Mouse (Mus musculus): ENCODE data around the gene Scyl1. TPM values are rescaled to one million over a fixed set of nuclear protein-coding genes. Genes with fewer than 3 reads are reported as not detected.
A peak's percentile ranks its signal among the peaks of the same experiment; 100 is the strongest.

The Scyl1 gene
- polyA plus RNA-seq, 1 experiment, result 8.2 TPM

- Histone ChIP-seq H3K9me3 (ENCODE audit: control insufficient read depth, low read length) (no peaks in the 10 kb centered on the region), H3K4me3 (replicated peaks) (no peak overlapping the region), H3K4me1 (ENCODE audit: control insufficient read depth) (peaks cover 6% of the 10 kb centered on the region), H3K36me3 (ENCODE audit: control insufficient read depth) (no peaks in the 10 kb centered on the region), H3K27me3 (ENCODE audit: control insufficient read depth) (no peaks in the 10 kb centered on the region)
- TF ChIP-seq TAL1 (IDR thresholded peaks at IDR 0.05; ENCODE audit: low read length) (no peak), GATA1 (IDR thresholded peaks at IDR 0.05; ENCODE audit: low read length) (no peak)
Observed at GRCm38 (mm10) chr19:5781532-5781931, 10.3 kb upstream of the Scyl1 start.

- no peaks in the 10 kb centered on the region for H3K27me3 ChIP-seq (ENCODE audit: control insufficient read depth)
- no peaks in the 10 kb centered on the region for H3K36me3 ChIP-seq (ENCODE audit: control insufficient read depth)
- TF ChIP-seq GATA1 (IDR thresholded peaks at IDR 0.05; ENCODE audit: low read length) (no peak), TAL1 (IDR thresholded peaks at IDR 0.05; ENCODE audit: low read length) (no peak)
- no peaks in the 10 kb centered on the region for H3K9me3 ChIP-seq (ENCODE audit: control insufficient read depth, low read length)
- H3K4me3 ChIP-seq (replicated peaks), result no peak overlapping the region
- peaks cover 4% of the 10 kb centered on the region for H3K4me1 ChIP-seq (ENCODE audit: control insufficient read depth)
Observed at GRCm38 (mm10) chr19:5780203-5780602, 9.0 kb upstream of the Scyl1 start.

DNA sequence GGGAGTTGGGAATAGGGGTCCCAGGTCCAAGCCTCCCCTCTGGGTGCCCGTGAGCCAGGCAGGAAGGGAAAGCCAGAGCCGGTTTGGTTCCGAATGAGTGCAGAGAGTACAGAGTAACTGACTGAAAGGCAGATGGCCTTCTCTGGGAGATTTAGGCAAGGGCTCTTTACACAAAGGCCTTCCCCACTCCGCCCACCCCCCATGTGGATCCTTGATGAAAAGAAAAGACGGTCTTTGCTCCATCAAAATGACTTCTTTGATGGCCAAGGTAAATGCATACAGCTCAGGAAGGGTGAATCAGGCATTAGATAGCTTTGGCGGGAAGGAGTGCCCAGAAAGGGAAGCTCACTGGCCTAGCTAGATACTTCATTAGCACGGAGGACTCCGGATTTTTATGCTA is 7.1 kb upstream of the Scyl1 start:
- Histone ChIP-seq H3K27me3 (ENCODE audit: control insufficient read depth) (peaks cover 4% of the 10 kb centered on the region; the same call in 1 of the 2 replicates), H3K9me3 (ENCODE audit: control insufficient read depth, low read length) (no peaks in the 10 kb centered on the region), H3K4me1 (ENCODE audit: control insufficient read depth) (peaks cover 5% of the 10 kb centered on the region), H3K36me3 (ENCODE audit: control insufficient read depth) (no peaks in the 10 kb centered on the region), H3K4me3 (replicated peaks) (no peak overlapping the region)
- TF ChIP-seq TAL1 (IDR thresholded peaks at IDR 0.05; ENCODE audit: low read length), result no peak
- no peak for TF ChIP-seq GATA1 (IDR thresholded peaks at IDR 0.05; ENCODE audit: low read length)

- peaks cover 4% of the 10 kb centered on the region; the same call in 1 of the 2 replicates for H3K27me3 ChIP-seq (ENCODE audit: control insufficient read depth)
- TF ChIP-seq GATA1 (IDR thresholded peaks at IDR 0.05; ENCODE audit: low read length), result no peak
- TF ChIP-seq TAL1 (IDR thresholded peaks at IDR 0.05; ENCODE audit: low read length), result no peak
- H3K4me3 ChIP-seq (replicated peaks), result no peak overlapping the region
Observed at GRCm38 (mm10) chr19:5777387-5778032, 6.3 kb upstream of the Scyl1 start.

DNA sequence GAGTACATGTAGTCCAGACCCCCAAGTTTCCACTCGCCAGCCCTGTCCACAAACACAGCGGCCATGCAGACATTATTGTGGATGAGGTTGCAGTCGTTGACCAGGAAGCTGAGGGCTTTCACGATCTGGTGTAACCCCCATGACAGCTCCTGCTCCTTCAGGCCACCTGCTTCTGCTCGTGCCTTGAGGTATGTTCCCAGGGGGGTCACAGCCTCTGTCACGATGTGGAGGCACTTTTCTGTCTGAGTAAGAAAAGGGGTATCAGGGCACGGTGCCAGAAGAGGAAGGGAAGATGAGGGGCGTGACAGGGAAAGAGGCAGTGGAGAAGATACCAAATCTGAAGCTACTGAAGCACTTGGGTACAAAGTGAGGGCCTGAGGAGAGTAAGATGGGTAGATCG is 908 bp downstream of the Scyl1 start:
- Histone ChIP-seq H3K27me3 (ENCODE audit: control insufficient read depth) (peaks cover 4% of the 10 kb centered on the region; the same call in 1 of the 2 replicates), H3K4me1 (ENCODE audit: control insufficient read depth) (peaks cover 37% of the 10 kb centered on the region), H3K9me3 (ENCODE audit: control insufficient read depth, low read length) (peaks cover 3% of the 10 kb centered on the region), H3K36me3 (ENCODE audit: control insufficient read depth) (peaks cover 47% of the 10 kb centered on the region), H3K4me3 (replicated peaks) (peak overlapping the region; percentile 85)
- TF ChIP-seq TAL1 (IDR thresholded peaks at IDR 0.05; ENCODE audit: low read length) (no peak), GATA1 (IDR thresholded peaks at IDR 0.05; ENCODE audit: low read length) (no peak)

More at GRCm38 (mm10) chr19:5777387-5778032, 6.3 kb upstream of the Scyl1 start:
- Histone ChIP-seq H3K36me3 (ENCODE audit: control insufficient read depth) (no peaks in the 10 kb centered on the region), H3K4me1 (ENCODE audit: control insufficient read depth) (peaks cover 5% of the 10 kb centered on the region), H3K9me3 (ENCODE audit: control insufficient read depth, low read length) (no peaks in the 10 kb centered on the region)

DNA sequence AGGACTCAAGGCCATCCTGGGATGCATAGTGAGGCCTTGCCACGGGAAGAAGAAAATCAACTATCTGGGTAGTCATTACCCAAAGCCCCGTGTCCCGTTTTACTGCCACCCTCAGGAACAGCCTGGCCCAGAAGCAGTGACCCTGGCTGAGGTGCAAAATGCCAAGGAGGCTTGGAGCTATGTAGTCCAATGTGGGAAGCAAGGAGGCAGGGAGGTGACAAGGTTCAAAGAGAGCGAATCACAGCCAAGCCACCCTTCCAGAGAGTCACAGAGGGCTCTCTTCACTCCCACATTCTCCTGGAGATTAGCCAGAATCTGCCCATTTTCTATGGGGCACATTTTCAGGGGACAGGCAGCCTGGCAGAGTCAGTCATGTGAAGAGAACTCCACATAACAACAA is 3.9 kb downstream of the Scyl1 start:
- H3K36me3 ChIP-seq (ENCODE audit: control insufficient read depth), result peaks cover 74% of the 10 kb centered on the region
- TF ChIP-seq GATA1 (IDR thresholded peaks at IDR 0.05; ENCODE audit: low read length), result no peak
- no peak for TF ChIP-seq TAL1 (IDR thresholded peaks at IDR 0.05; ENCODE audit: low read length)
- peaks cover 3% of the 10 kb centered on the region for H3K9me3 ChIP-seq (ENCODE audit: control insufficient read depth, low read length)
- no peak overlapping the region for H3K4me3 ChIP-seq (replicated peaks)
- H3K4me1 ChIP-seq (ENCODE audit: control insufficient read depth), result peaks cover 35% of the 10 kb centered on the region
- no peaks in the 10 kb centered on the region for H3K27me3 ChIP-seq (ENCODE audit: control insufficient read depth)

DNA sequence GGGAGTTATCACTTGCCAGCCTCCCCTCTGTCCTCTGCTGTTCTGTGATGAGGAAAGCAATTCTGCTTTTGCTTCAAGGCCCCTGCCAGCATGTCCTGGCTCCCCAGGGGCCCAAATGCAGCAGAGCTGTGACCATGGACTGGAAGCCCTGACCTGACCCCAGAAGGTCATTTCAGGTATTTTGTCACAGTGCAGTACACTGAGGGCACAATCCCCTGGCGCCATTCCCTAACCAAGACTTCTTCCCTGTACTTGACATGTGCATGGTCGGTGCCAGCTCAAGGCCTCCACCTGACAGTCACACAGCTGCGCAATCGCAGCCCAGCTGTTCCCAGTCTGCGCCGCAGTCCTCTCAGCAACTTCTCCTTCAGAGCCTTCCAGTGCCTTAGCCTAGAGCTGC is 8.1 kb downstream of the Scyl1 start:
- Histone ChIP-seq H3K9me3 (ENCODE audit: control insufficient read depth, low read length) (no peaks in the 10 kb centered on the region), H3K4me1 (ENCODE audit: control insufficient read depth) (peaks cover 2% of the 10 kb centered on the region), H3K27me3 (ENCODE audit: control insufficient read depth) (no peaks in the 10 kb centered on the region), H3K4me3 (replicated peaks) (no peak overlapping the region), H3K36me3 (ENCODE audit: control insufficient read depth) (peaks cover 95% of the 10 kb centered on the region)
- TF ChIP-seq GATA1 (IDR thresholded peaks at IDR 0.05; ENCODE audit: low read length) (no peak), TAL1 (IDR thresholded peaks at IDR 0.05; ENCODE audit: low read length) (no peak)

GRCm38 (mm10) chr19:5758878-5759403 is 12.3 kb downstream of the Scyl1 start:
- Histone ChIP-seq H3K4me1 (ENCODE audit: control insufficient read depth) (peaks cover 8% of the 10 kb centered on the region; the same call in 1 of the 2 replicates), H3K4me3 (replicated peaks) (no peak overlapping the region), H3K27me3 (ENCODE audit: control insufficient read depth) (peaks cover 36% of the 10 kb centered on the region), H3K9me3 (ENCODE audit: control insufficient read depth, low read length) (no peaks in the 10 kb centered on the region), H3K36me3 (ENCODE audit: control insufficient read depth) (peaks cover 66% of the 10 kb centered on the region)
- no peak for TF ChIP-seq TAL1 (IDR thresholded peaks at IDR 0.05; ENCODE audit: low read length)
- TF ChIP-seq GATA1 (IDR thresholded peaks at IDR 0.05; ENCODE audit: low read length), result no peak

DNA sequence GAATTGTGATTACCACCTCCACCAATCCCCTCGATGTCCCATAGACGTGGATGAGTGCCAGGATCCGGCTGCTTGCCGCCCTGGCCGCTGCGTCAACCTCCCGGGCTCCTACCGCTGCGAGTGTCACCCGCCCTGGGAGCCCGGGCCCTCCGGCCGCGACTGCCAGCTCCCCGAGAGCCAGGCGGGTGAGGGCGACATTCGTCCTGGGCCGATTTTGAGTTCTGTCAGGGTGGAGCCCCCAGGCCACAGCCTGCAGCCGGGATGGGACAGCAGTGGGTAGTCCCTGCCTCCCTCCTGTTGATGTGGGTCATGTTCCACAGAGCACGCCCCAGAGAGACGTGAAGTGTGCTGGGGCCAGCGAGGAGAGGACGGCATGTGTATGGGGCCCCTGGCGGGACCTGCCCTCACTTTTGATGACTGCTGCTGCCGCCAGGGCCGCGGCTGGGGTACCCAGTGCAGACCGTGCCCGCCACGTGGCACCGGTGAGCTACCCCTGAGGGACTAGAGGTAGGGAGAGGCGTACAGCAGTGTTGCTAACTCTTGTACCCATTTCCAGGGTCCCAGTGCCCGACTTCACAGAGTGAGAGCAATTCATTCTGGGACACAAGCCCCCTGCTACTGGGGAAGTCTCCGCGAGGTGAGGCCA is 14.1 kb downstream of the Scyl1 start:
- Histone ChIP-seq H3K4me3 (replicated peaks) (no peak overlapping the region), H3K4me1 (ENCODE audit: control insufficient read depth) (peaks cover 8% of the 10 kb centered on the region; the same call in 1 of the 2 replicates), H3K36me3 (ENCODE audit: control insufficient read depth) (peaks cover 51% of the 10 kb centered on the region), H3K27me3 (ENCODE audit: control insufficient read depth) (peaks cover 55% of the 10 kb centered on the region), H3K9me3 (ENCODE audit: control insufficient read depth, low read length) (no peaks in the 10 kb centered on the region)
- no peak for TF ChIP-seq GATA1 (IDR thresholded peaks at IDR 0.05; ENCODE audit: low read length)
- TF ChIP-seq TAL1 (IDR thresholded peaks at IDR 0.05; ENCODE audit: low read length), result no peak

All from erythroblast, embryonic 14.5 days (primary cell).